Mouse (Mus musculus) left cerebral cortex, postnatal 14 days (tissue): ENCODE measurements around the gene Slc25a13. TPM values are rescaled to one million over a fixed set of nuclear protein-coding genes. Genes with fewer than 3 reads are reported as not detected.
A peak's percentile ranks its signal among the peaks of the same experiment; 100 is the strongest.

Experiments
- DNase-seq, 2 experiments: peaks; one replicate each; pipeline ENCODE4 v3.0.0; 2021 to 2022; ENCODE audit warnings: low spot score in 2 of 2, mixed read lengths in 1 of 2
- intact Hi-C: fragments of 180-260 bp; cut with DNase I; formaldehyde crosslinking; loops from one replicate; pipeline ENCODE4 v1.15.1; 2025
- total RNA-seq, 2 experiments: library from RNA; stranded (reverse); gene quantifications; 2 replicates each; pipeline ENCODE4 v1.2.3; 2021

Gene Slc25a13
- total RNA-seq, 2 experiments from 2014 or later, result 1.6 to 1.9 TPM

GRCm38 (mm10) chr6:6133556-6134050, 83.4 kb downstream of the Slc25a13 start:
- intact Hi-C loops, result no loop called here
- no peak for DNase-seq

- intact Hi-C loops, result no loop called here
Measured at GRCm38 (mm10) chr6:6132047-6132446, 84.9 kb downstream of the Slc25a13 start.

GRCm38 (mm10) chr6:6125620-6126019, 91.4 kb downstream of the Slc25a13 start:
- intact Hi-C loops, result no loop called here
- no peak for DNase-seq

More at GRCm38 (mm10) chr6:6132047-6132446, 84.9 kb downstream of the Slc25a13 start:
- DNase-seq, result peak in 1 of 2 experiments; percentile 10

- no peak for DNase-seq
- intact Hi-C loops, result no loop called here
Measured at GRCm38 (mm10) chr6:6121904-6122303, 95.1 kb downstream of the Slc25a13 start.

- intact Hi-C loops, result no loop called here
- DNase-seq, result no peak
Measured at GRCm38 (mm10) chr6:6120841-6121240, 96.1 kb downstream of the Slc25a13 start.

- intact Hi-C loops, result no loop called here
- no peak for DNase-seq
Measured at GRCm38 (mm10) chr6:6115771-6116170, 101.2 kb downstream of the Slc25a13 start.

- intact Hi-C loops, result no loop called here
- no peak for DNase-seq
Measured at GRCm38 (mm10) chr6:6113776-6114175, 103.2 kb downstream of the Slc25a13 start.

- intact Hi-C loops, result no loop called here
- peak; percentile 19 to 28 for DNase-seq
Measured at GRCm38 (mm10) chr6:6112767-6113528, 104.0 kb downstream of the Slc25a13 start.

- intact Hi-C loops, result loop anchor here (10.0 kb wide), 1 partner anchor 777 kb away; the partner anchor contains the start of gene Dlx5
- DNase-seq, result no peak
Measured at GRCm38 (mm10) chr6:6107419-6107966, 109.5 kb downstream of the Slc25a13 start.

- intact Hi-C loops, result loop anchor here (10.0 kb wide), 1 partner anchor 779 kb away; the partner anchor contains the start of gene Dlx5
- DNase-seq, result no peak
Measured at GRCm38 (mm10) chr6:6105586-6105985, 111.4 kb downstream of the Slc25a13 start.

- intact Hi-C loops, result loop anchor here (10.0 kb wide), 1 partner anchor 781 kb away; the partner anchor contains the start of gene Dlx5
- no peak for DNase-seq
Measured at GRCm38 (mm10) chr6:6103469-6103868, 113.5 kb downstream of the Slc25a13 start.

GRCm38 (mm10) chr6:6101605-6102004, 115.4 kb downstream of the Slc25a13 start:
- intact Hi-C loops, result loop anchor here (10.0 kb wide), 1 partner anchor 783 kb away; the partner anchor contains the start of gene Dlx5

GRCm38 (mm10) chr6:6100892-6101480, 116.0 kb downstream of the Slc25a13 start:
- intact Hi-C loops, result loop anchor here (10.0 kb wide), 1 partner anchor 784 kb away; the partner anchor contains the start of gene Dlx5
- no peak for DNase-seq

More at GRCm38 (mm10) chr6:6101605-6102004, 115.4 kb downstream of the Slc25a13 start:
- DNase-seq, result peak in 1 of 2 experiments; percentile 57

- intact Hi-C loops, result no loop called here
- no peak for DNase-seq
Measured at GRCm38 (mm10) chr6:6093978-6094377, 123.0 kb downstream of the Slc25a13 start.

- no peak for DNase-seq
- intact Hi-C loops, result no loop called here
Measured at GRCm38 (mm10) chr6:6093522-6093921, 123.5 kb downstream of the Slc25a13 start.

- DNase-seq, result no peak
- intact Hi-C loops, result no loop called here
Measured at GRCm38 (mm10) chr6:6092497-6092896, 124.5 kb downstream of the Slc25a13 start.

- no peak for DNase-seq
- intact Hi-C loops, result no loop called here
Measured at GRCm38 (mm10) chr6:6091016-6091415, 126.0 kb downstream of the Slc25a13 start.

- DNase-seq, result peak; percentile 75 to 91
- intact Hi-C loops, result no loop called here
Measured at GRCm38 (mm10) chr6:6088151-6088550, 128.8 kb downstream of the Slc25a13 start.

GRCm38 (mm10) chr6:6080484-6080883, 136.5 kb downstream of the Slc25a13 start:
- intact Hi-C loops, result no loop called here
- DNase-seq, result no peak

- intact Hi-C loops, result no loop called here
Measured at GRCm38 (mm10) chr6:6077234-6077633, 139.7 kb downstream of the Slc25a13 start.

More at GRCm38 (mm10) chr6:6077234-6077633, 139.7 kb downstream of the Slc25a13 start:
- DNase-seq, result no peak
